Mouse (Mus musculus): ENCODE data around the gene Zmiz1.

Gene Zmiz1

DNA sequence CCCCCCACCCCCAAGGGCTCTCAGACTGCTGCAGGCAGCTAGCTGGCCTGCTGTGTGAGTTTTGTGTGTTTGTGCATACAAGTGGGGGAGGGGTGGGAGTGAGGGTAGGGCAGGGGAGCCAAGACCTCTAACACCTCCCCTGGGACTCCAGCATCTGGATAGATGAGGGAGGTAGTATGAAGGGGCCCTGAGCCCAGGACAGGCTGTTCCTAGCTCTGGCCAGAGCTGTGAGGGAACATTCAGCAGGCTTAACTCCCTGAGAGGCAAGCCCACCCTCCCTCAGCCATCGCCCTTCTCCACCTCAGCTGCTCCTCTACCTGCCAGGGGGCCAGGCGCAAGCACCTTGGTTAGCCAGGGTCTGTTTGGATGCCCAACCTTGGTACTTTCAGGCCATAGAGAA lies 249.9 kb downstream of the Zmiz1 start:
- DNase-seq: no peak

DNA sequence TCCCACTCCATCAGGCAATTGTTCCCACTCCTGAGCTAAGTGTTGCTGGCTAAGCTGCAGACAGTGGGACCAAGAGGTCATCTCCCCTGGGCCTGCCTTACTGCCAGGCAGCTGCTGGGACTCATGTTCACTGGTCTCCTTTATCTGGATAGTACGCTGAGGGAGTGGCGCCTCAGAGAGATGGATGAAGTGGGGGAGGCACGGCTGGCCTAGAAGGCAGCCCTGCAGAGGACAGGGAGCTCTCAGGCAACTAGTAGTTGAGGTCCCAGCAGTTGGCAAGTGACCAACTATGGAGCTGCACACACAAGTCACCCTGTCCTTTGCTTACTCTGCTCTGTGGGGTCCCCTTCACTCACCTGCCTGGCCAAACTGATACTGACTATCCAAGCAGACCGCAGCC lies 251.1 kb downstream of the Zmiz1 start:
- DNase-seq: no peak

DNA sequence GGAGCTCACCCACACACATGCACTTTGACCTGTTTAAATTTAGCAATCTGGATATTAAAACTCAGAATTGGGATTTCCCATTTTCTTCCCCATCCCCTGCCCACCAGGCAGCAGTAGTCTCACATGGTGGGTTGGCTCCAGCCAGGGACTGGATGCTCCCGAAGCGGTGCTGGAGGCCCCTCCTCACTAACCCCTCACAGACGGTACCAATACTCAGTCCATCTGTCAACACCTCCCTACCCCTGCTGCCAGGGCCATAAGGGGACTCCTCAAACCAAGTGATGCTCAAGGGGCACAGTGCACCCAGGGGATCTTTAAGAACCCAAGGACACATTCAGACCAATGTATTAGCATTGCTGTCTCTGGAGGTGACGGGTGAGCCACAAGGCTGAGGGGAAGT lies 251.7 kb downstream of the Zmiz1 start:
- DNase-seq: no peak

DNA sequence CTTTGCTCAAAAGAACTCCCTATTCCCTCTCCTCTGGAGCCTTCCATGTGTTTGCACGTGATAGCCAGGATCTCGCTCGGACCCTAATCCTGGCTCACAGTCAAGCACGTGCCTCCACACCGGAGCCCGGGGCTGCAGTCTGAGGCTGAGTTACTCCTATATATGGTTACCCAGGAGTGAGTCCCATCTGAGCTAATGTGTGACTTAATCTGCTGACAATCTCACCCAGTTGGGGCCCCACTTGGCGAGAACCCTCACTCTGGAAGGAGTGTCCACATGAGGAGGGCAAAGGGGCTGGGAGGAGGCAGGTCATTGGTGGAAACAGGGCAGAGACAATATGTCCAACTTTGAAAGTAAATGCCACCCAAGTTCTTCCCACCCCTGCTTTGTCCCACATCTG lies 252.2 kb downstream of the Zmiz1 start:
- no peak for DNase-seq

DNA sequence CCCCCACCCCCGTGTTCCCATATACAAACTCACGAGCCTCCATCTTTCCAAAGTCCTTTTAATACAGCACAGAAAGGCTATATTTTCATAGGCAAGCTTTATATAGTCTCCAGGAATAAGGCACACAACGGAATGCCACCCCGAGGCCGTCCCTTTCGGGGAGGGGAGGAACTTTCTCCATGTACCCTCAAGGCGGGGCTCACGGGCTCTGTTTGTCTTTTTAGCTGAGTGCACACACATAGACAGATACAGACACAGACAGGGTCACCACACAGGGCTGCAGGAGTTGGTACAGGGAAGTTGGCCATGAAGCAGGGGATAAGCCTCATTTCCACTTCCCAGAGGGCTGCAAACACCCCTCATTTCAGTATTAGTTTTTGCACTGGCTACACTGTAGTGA lies 252.6 kb downstream of the Zmiz1 start:
- DNase-seq: no peak

DNA sequence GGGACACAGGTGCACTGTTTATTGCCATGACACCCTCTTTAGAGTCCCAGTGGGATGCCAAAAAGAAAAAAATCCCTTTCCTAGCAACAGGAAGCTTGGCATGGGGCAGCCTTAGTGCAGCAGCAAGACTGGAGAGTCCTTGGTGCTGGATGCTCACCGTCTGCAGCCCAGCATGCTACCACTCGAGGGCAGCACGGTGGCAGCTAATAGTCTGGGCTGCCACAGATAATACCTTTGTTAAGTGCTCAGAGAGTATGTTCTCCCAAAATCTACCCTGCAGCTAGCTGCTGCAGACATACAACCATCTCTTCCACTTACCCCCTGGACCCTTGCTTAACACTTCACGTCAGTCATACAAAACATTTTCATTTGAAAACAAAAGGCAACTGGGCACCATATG lies 254.5 kb downstream of the Zmiz1 start:
- peak; percentile 60 for DNase-seq
